Mouse (Mus musculus) B cell, adult 2 months (primary cell): ENCODE measurements at regions not wholly inside any gene's neighbourhood (a gene's known extent, or its start where the extent isn't known, plus 50 kb on each side); places are given as distances from the start of the nearest gene placed in this dataset.

ENCODE experiments used
- DNase-seq, 2 experiments: peaks; one replicate each; pipeline ENCODE4 v3.0.0; 2022

DNA sequence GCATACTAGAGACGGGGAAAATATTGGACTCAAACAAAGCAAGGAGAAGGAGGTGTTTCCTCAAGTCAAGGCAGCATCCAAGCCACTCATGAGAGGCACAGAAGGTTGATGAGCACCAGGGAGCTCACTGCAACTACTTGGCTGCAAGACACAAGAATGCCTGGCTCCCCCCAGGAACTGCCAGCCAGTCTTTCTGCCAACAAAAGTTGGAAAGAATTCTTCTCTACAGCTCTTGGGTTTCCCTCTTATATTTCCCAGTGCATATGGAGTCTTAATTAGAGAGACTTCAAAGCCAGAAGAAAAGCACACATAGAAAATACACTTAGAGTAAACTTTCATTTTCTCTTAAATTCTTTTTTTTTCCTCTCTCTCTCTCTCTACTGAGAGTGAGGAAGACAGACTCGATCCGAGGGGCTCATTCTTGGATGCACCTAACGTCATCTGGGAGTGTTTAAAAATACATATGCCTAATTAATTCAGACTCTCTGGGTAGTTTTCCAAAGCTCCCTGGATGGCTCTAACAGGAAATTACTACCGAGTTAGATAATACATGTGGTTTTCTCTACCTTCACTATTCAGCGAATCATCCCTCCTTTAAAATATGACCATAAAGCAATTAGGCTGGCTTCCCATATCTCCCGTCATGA is 222.7 kb downstream of the Fam84b start:
- DNase-seq: no peak

DNA sequence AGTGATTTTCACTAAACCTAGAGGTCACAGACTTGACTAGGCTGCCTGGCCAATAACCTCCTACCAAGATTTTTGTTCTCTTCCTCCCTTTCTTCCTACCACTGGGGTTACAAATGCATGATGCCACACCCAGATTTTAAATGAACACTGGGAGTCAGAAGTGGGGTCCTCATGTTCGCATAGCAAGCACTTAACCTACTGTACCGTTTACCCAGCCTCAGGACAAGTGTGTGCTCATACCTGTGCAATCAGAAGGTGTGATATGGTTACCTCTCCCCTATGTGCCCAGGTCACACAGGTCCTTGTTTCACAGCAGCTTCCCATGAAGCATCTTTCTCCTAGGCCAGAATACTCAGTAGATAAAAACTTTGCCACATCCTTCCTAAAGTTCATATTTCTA is 234.8 kb downstream of the Fam84b start:
- no peak for DNase-seq

DNA sequence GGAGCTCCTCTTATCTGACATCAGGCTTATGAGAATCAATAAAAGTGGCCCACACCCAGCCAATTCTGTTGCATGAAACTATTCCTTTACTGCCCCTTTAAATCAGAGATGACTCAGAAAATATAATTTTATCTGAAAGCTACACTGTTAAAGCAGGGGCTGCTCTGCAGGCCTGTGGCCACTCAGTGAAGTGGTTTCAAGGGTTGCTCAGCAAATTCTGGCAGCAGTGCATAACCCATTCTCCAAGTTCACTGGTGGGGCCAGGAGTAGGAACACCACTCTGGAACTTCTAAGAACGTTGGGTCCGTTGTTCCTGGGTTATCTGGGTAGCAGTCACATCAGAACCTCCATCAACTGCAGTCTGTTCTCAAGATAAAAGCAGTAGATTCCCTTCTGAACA is 236.2 kb downstream of the Fam84b start:
- DNase-seq: no peak

DNA sequence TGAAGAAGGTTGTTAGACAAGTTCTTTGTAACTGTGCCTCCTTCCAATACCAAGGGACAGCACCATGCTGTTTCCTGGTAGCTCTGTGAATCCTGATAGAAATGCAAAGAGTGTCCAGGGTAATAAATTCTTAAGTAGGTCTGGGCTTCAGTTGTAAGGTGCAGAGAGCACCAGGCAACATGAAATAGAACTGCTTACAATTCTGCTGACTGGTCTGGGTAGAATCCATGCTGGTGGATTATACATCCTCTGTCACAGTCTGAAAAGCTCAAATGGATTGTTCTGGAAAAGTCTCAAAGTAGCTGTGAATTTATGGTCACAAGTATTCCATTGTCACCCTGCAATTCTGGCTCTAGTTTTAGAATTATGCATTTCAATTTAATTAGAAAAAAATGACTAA is 251.7 kb downstream of the Fam84b start:
- no peak for DNase-seq

DNA sequence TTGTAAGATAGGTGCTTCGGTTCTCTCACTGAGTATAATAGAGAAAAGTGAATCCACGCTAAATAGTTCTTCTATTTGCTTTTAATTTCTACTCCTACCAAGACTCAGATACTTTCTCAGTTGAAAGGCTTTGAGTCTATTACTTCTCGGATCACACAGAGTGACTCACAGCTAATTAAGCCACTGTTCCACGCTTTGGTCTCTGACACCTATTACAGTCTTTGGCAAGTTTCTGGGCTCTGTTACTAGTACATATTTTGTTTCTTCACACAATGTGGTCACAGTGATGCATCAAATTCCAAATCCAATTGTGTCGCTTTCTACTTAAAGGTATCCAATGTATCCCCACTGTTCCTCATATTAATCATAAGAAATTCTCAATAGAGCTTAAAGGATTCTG is 276.5 kb downstream of the Fam84b start:
- no peak for DNase-seq

DNA sequence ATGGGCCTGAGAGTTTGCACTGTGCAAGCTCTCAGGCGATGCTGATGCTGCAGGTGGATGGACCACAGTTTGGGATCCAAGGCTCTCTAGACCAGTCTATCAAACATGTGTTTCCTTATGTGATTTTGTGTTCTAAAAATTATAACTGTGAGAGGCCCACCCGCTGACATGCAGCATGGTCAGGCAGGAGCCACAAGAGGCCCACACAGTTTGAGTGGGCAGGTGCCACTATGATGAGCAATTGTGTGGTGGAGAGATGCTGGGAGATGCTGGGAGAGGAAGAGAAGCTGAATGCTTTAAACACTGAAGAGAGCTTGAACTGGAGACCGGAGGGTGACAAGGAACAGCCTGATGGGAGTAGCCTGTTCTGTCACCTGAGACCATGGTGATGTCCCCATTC is 287.3 kb downstream of the Fam84b start:
- DNase-seq: no peak

DNA sequence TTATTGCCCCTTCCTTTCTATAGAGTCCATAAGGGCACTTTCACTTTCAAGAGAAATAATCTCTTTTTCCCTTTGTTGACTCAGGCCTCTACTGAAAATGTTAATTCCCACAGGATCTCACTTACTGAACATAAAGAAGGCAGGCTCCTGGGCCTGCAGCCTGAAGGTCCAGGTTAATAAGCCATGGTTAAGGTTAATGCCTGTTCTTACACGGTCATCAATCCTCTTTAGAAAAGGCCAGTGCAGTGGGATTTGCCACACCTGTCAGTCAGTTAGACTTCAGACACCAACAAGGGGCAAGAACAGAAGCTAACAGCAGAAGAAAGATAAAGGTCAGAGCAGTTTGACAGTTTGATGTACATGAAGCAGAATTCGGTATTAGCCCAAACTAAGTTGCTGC is 288.6 kb downstream of the Fam84b start:
- no peak for DNase-seq

DNA sequence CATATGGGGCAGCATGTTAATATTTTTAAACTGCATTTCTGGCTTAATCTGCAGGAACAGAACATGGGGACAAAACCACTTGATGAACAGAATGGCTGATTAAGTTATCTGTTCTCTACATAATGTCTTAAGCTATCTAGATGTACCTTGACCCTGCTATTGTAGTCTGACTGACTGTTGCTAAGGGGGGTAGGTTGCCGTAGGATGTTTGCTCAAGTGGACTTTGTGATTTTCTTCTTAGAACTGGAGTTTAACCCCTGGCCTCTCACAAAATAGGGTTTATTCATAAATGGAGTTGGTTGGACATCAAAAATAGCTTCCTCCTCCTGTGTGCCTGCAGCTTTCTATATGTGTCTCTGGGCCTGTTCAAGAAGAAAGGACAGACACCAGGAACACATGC is 292.9 kb downstream of the Fam84b start:
- no peak for DNase-seq

DNA sequence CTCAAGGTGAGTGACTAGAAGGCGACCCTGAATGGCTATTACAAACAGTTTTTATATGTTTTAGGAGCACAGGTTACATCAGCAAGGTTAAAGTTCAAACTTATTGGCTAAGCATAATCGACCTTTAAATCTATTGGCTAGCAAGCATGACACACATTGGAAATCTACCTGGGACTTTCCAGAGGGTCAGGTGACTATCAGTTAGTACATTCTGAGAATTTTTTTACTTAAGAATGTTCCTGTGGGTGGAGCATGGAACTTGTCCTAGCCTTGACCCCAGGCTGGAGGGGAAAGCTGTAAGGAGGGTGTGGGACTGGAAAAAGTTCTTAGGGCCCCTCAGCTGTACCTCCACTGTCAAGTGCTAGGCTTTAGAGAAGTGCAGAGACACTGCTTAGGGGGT is 297.9 kb downstream of the Fam84b start:
- DNase-seq: no peak

DNA sequence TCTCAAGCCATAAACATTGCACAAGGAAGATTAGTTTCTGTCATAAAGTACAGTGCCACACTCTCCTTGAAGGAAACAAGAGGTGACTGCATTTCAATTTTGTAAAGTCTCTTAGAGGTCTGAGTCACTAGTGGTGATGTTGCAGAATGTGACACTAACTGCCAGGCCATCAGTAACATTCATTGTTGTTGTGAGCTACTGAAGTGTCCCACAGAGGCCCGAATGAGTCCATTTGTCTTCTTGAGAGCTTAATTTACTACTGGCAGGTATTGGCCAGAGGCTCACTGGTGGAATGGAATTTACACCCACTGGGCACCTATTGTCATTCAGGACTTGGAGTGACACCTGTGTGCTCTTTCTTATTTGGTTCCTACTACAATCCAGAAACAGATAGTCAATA is 299.0 kb downstream of the Fam84b start:
- DNase-seq: no peak

DNA sequence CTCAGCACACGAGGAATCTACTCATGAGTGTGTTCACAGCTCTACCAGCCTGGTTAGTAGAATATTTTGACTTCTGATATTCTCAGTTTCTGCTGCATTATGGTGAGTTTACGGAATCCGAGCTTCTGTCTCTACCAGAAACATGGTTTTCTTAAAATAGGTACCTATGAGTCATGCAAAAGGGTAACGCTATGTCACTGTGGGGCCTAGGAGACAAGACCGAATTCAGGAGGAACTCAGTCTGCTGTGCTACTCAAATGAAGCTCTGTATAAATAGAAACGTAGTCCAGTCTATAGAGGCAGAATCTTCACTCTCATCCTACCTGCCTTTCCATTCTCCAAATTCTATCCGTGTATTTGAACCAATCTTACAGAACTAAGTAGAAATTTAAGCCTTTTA is 305.5 kb downstream of the Fam84b start:
- DNase-seq: no peak

DNA sequence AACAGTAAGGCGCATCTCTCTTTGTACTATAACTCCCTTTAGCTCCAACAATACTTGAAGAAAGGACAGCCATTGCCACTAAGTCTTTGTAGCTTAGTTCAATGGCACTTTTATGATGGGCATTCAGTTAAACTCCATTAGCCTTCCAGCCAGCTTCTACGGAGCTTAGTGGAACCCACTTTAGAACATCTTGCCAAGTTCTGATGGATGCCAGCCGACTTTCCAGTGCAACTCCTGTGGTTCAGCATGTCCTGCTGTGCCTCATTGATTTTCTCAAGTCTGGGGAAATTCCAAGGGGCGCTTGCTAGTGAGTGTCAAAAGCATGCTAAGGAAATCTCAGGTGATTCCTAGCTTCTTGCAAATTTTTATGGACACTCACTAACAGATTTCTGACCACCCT is 316.4 kb downstream of the Fam84b start:
- DNase-seq: no peak

DNA sequence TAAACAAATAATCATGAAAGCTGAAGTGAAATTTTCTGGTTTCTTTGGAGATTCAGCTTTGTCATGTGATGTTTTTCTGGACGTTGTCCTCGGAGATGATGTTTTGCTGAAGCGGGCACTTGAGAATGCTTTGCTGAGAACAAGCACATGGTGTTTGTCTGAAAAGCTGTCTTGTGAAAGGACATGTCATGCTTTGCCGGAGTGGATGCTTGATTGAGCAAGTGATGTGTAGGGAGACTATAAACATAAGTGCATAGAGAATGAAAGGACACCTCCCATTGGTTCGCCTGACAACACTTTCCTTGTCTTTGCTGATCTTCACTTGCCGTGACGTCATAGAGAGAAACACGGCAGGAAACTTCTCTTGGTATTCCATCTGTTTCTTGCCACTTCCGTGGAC is 318.9 kb downstream of the Fam84b start:
- no peak for DNase-seq

DNA sequence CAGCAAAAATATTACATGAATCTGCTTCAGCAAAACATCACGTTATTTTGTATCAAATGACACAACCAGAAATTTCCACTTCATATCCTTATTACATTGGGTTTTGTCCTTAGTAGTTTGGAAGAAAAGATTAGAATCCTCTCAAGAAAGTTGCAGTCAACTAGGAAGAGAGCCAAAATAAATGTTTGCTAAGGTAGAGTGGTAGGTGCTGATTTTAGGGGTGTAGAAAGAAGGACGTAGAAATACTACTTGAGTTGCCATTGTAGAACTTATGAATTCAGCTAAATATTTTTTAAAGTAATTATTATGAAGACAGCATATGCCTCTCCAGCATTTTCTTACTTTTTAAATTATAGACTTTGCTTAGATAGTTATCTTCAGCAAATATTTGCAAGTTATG is 336.8 kb downstream of the Fam84b start:
- DNase-seq: no peak

DNA sequence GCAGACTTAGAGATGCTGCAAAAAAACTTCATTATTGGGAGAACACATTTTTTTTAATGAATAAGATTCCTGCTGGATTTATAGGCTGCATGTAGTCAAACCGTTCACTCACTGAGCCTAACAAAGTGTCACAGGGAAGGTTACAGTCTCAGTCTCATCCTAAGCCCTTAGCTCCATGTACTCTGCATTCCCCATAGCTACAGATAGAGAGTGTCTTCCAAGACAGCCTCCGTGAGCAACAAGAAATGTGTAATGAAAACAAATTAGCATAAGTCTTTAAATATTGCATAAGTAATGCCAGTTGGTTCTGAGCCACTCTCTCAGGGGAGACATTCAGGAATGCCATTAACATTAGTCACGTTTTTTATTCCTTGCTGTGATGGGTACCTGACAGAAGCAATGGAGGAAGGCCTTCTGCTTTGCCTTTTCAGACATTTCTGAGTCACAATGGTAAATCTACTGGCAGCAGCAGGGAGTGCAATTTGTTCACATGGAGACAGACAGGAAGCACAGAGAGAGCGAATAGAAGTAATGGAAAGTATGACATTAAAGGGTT is 376.7 kb downstream of the Fam84b start:
- no peak for DNase-seq

DNA sequence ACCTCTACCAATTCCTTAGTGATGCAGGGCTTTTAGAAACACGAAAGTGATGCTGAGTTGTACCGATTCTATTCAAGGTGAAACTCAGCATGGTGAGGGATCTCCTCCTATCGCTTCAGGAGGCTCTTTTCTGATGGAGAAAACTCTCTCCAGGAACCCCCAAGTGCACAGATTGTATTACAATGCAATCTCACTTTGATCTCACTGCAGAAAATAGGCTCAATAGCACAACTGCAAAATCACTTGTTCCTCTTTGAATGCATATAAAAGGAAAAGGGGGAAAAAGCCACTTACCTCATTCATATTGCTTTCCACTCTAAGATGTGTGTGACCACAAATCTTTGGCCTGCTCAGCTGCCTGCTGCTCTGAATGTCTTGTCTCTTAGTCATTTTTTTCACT is 378.5 kb downstream of the Fam84b start:
- no peak for DNase-seq

DNA sequence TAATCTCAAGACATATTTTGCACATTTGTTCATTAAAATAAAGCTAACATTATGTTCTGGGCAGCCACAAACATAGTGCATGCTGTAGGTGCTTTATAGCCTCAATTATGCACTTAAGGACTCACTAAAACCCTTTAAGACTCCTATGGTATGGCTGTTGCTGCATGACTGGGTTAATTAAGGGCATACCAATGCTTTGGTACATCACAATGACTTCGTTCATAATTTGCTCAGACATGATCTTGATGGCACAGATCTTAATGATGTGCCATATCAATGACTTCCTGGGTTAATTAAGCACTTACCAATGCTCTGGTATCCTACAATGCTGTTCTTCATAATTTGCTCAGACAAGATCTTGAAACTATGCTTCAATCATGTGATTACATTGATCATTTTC is 415.5 kb upstream of the 4933412E24Rik start:
- DNase-seq: no peak

DNA sequence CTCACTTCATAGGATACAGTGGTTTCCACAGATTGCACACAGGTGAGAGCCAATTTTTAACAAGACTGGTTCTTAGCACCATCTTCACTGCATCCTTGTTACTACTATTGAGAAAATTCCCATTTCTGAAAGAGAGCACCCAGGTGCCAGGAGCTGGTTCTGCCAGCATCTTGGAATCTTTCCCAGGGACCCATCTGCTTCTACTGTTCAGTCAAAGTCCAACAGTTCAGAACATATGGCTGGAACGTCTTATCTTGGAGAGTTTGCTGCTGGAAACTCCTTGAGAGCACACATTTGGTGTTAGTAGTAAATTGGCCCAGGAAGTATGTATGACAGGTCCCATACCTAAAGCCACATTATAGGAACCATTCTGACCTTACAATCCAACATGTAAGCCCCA is 402.7 kb upstream of the 4933412E24Rik start:
- no peak for DNase-seq

DNA sequence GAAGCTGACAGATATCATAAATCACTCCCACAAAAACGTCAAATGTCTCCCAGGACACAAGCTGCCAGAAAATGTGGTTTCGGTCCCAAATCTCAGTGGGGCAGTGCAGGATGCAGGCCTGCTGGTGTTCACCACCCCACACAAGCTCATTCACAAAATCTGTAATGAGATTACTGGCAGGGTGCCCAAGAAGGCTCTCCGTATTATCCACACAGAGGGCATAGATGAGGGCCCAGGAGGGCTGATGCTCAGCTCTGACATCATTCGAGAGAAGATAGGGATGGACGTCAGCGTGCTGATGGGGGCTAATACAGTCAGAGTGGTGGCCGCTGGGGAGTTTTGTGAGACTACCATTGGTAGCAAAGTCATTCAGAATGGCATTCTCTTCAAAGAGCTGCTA is 375.9 kb upstream of the 4933412E24Rik start:
- DNase-seq: no peak

DNA sequence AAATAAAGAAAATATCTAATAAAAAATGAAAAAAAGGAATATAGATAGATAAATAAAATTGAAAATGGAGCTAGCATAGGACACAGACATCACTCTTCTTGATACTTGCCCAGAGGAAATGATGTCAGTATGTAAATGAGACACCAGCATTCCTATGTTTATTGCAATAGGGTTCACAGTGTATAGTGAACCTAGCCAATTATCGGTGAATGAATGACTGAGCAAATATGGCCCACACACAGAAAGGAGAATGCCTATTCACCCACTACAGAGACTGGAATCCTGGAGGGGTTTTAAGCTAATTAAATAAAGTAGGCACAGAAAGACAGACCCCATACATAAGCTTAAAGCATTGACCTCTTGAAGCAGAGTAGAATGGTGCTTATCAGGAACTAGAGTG is 373.9 kb upstream of the 4933412E24Rik start:
- no peak for DNase-seq

DNA sequence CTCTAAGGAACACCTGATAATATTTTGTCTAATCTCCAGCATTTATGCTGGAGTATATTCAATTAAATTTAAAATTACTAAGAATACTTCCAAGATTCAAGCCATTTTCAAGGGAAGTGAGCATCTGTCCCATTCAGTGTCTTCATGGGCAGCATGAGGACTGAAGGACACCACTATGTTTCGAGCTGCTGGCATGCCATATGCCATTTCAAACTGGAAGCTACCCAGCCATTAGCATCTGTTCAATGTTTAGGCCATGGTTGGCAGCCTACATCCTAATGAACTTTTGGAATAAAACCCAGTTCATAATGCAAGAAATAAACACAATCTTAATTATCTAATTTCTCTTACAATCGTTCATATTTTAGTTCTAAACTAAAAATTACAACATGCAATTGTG is 371.5 kb upstream of the 4933412E24Rik start:
- no peak for DNase-seq
